In genomic region chr12:80434601-80434960, GRCm38 (mm10) we compare ENCODE assay signal across 8 mouse cellular contexts. TPM values are rescaled to one million over a fixed set of nuclear protein-coding genes. Genes with fewer than 3 reads are reported as not detected.
DNase-seq lines count a peak whose midpoint lies in the region; ATAC-seq lines count a peak whose summit lies in the region.

No protein-coding gene starts in this region.

- H3K27ac ChIP-seq in kidney, embryonic 16.5 days (ENCODE audit: low read length): peak overlapping the region; percentile 98
- peak overlapping the region; percentile 94 for H3K27ac ChIP-seq in forebrain, embryonic 11.5 days (ENCODE audit: low read depth, low read length)
- H3K27ac ChIP-seq in limb, embryonic 15.5 days: peak overlapping the region; percentile 96

- no peaks in the 10 kb centered on the region for H3K27me3 ChIP-seq in kidney, embryonic 16.5 days (ENCODE audit: insufficient read depth, low read length)
- H3K27me3 ChIP-seq in forebrain, embryonic 11.5 days (ENCODE audit: control insufficient read depth, insufficient read depth, low read length): no peaks in the 10 kb centered on the region
- no peaks in the 10 kb centered on the region for H3K27me3 ChIP-seq in limb, embryonic 15.5 days
- H3K27me3 ChIP-seq in splenic B cell, adult 2 months (ENCODE audit: control insufficient read depth, insufficient read depth, low read length, poor library complexity, severe bottlenecking): no peaks in the 10 kb centered on the region

- H3K36me3 ChIP-seq in kidney, embryonic 16.5 days (ENCODE audit: insufficient read depth, low read length): no peaks in the 10 kb centered on the region
- H3K36me3 ChIP-seq in forebrain, embryonic 11.5 days (ENCODE audit: control insufficient read depth, insufficient read depth, low read length): no peaks in the 10 kb centered on the region
- no peaks in the 10 kb centered on the region for H3K36me3 ChIP-seq in limb, embryonic 15.5 days
- H3K36me3 ChIP-seq in splenic B cell, adult 2 months (ENCODE audit: control insufficient read depth, insufficient read depth, low read length, poor library complexity, severe bottlenecking): no peaks in the 10 kb centered on the region

- DNase-seq in kidney, postnatal 10 days: no peak
- DNase-seq in T-cell, adult 2 months (ENCODE audit: low spot score): peak; percentile 14
- DNase-seq in forebrain, embryonic 11.5 days (ENCODE audit: low spot score): no peak
- DNase-seq in splenic B cell, adult 2 months (ENCODE audit: low read depth, low spot score): peak; percentile 51
- DNase-seq in frontal cortex, adult 2 months (ENCODE audit: extremely low spot score in 1 of 2, low spot score in 1 of 2): no peak
- DNase-seq in layer of hippocampus, postnatal 36 days: no peak

- H3K4me1 ChIP-seq in kidney, embryonic 16.5 days (ENCODE audit: insufficient read depth, low read length): peaks cover 19% of the 10 kb centered on the region
- peaks cover 3% of the 10 kb centered on the region; the same call in 1 of the 2 replicates for H3K4me1 ChIP-seq in forebrain, embryonic 11.5 days (replicated peaks; ENCODE audit: control insufficient read depth, insufficient read depth, low read length)
- peaks cover 15% of the 10 kb centered on the region; the same call in 1 of the 2 replicates for H3K4me1 ChIP-seq in limb, embryonic 15.5 days

- ATAC-seq in kidney, embryonic 16.5 days (ENCODE audit: low FRiP score, low TSS enrichment): no peak
- ATAC-seq in forebrain, embryonic 11.5 days (replicated peaks; ENCODE audit: low FRiP score): no peak
- ATAC-seq in limb, embryonic 15.5 days (ENCODE audit: insufficient number of reproducible peaks, low FRiP score, low TSS enrichment, low read depth): no peak

- 4% methylated on average over 9 of the region's 10 CpGs for WGBS in kidney, embryonic 16.5 days
- WGBS in forebrain, embryonic 11.5 days: 9% methylated on average over 9 of the region's 10 CpGs
- WGBS in limb, embryonic 15.5 days: 5% methylated on average over 8 of the region's 10 CpGs

- peak overlapping the region; percentile 77 for H3K4me2 ChIP-seq in kidney, embryonic 16.5 days (replicated peaks; ENCODE audit: low read depth, low read length)
- H3K4me2 ChIP-seq in forebrain, embryonic 11.5 days (ENCODE audit: low read depth, low read length, severe bottlenecking): peak overlapping the region; percentile 69
- peak overlapping the region; percentile 77 for H3K4me2 ChIP-seq in limb, embryonic 15.5 days

- peak overlapping the region; percentile 93 for H3K4me3 ChIP-seq in kidney, embryonic 16.5 days (ENCODE audit: low read length)
- H3K4me3 ChIP-seq in forebrain, embryonic 11.5 days (ENCODE audit: low read depth, low read length): peak overlapping the region; percentile 91
- peak overlapping the region; percentile 85 for H3K4me3 ChIP-seq in limb, embryonic 15.5 days

- peak overlapping the region; percentile 95 for H3K9ac ChIP-seq in kidney, embryonic 16.5 days (replicated peaks; ENCODE audit: low read length)
- peak overlapping the region; percentile 88 for H3K9ac ChIP-seq in forebrain, embryonic 11.5 days (ENCODE audit: low read length)
- H3K9ac ChIP-seq in limb, embryonic 15.5 days: peak overlapping the region; percentile 84

- H3K9me3 ChIP-seq in kidney, embryonic 16.5 days (ENCODE audit: low read length): no peaks in the 10 kb centered on the region
- H3K9me3 ChIP-seq in forebrain, embryonic 11.5 days (ENCODE audit: control insufficient read depth, low read length): no peaks in the 10 kb centered on the region
- no peaks in the 10 kb centered on the region for H3K9me3 ChIP-seq in limb, embryonic 15.5 days

RNA-seq across cellular contexts. Expression of gene Dcaf5, which starts 1.8 kb away (rescaled TPM):
- 12.7 and 13.1 TPM in 2 replicates for polyA plus RNA-seq in kidney, embryonic 16.5 days (2015; fragmentation: Nextera tagmentation; extraction: Ambion mirVana)
- polyA plus RNA-seq in forebrain, embryonic 11.5 days (2014; fragmentation: Nextera tagmentation; extraction: Ambion mirVana): 12.5 and 14.6 TPM in 2 replicates
- polyA plus RNA-seq in limb, embryonic 15.5 days (2015; fragmentation: Nextera tagmentation; extraction: Ambion mirVana): 12.6 and 15.4 TPM in 2 replicates
- polyA plus RNA-seq in frontal cortex, adult 2 months (2012; rRNA removed): 44.5 and 45.2 TPM in 2 replicates
- 10 to 100 TPM; 68.5 to 74.0 TPM for total RNA-seq in layer of hippocampus, postnatal 36 days (2021)

RNA-seq across cellular contexts. Expression of gene Exd2, which starts 28.3 kb away (rescaled TPM):
- 31.2 and 34.8 TPM in 2 replicates for polyA plus RNA-seq in kidney, embryonic 16.5 days (2015; fragmentation: Nextera tagmentation; extraction: Ambion mirVana)
- polyA plus RNA-seq in forebrain, embryonic 11.5 days (2014; fragmentation: Nextera tagmentation; extraction: Ambion mirVana): 49.5 and 51.7 TPM in 2 replicates
- 23.0 and 24.9 TPM in 2 replicates for polyA plus RNA-seq in limb, embryonic 15.5 days (2015; fragmentation: Nextera tagmentation; extraction: Ambion mirVana)
- polyA plus RNA-seq in frontal cortex, adult 2 months (2012; rRNA removed): 107 and 129 TPM in 2 replicates
- 100 to 1,000 TPM; 114 to 126 TPM for total RNA-seq in layer of hippocampus, postnatal 36 days (2021)

Comparison
In these comparisons a context has a peak if more than half of its experiments do, and no peak if none do; other contexts are left out.
1. DNase-seq: peak in T-cell, adult 2 months (single experiment) and splenic B cell, adult 2 months (single experiment); none in kidney, postnatal 10 days (single experiment), forebrain, embryonic 11.5 days (single experiment), frontal cortex, adult 2 months (0 of 2) and layer of hippocampus, postnatal 36 days (0 of 2).
2. Peak in every context shown above with its lines, with median percentiles within 50 percentile points of each other: H3K27ac ChIP-seq, H3K4me2 ChIP-seq, H3K4me3 ChIP-seq and H3K9ac ChIP-seq.